ENCODE assay signal across 14 mouse cellular contexts in genomic region chr14:55434825-55435224, GRCm38 (mm10). TPM values are rescaled to one million over a fixed set of nuclear protein-coding genes. Genes with fewer than 3 reads are reported as not detected.
DNase-seq lines count a peak whose midpoint lies in the region.
"Had no signal": no experiment of that assay in that cellular context is flagged by ENCODE, and none has a peak within 500 bp of the region (broad histone marks: within the 10 kb centered on the region; RNA-seq: fewer than 3 reads in every experiment).

No protein-coding gene starts in this region.

- peak; percentile 54 for DNase-seq in heart, adult 11 months
- no peak for DNase-seq in heart, postnatal 25 days (ENCODE audit: low spot score)
- DNase-seq in fibroblast of lung, adult 2 months (ENCODE audit: low read depth) = peak; percentile 26
- peak; percentile 3 for DNase-seq in lung, postnatal 14 days
- DNase-seq in adrenal gland, adult 2 months = no peak
- no peak for DNase-seq in left cerebral cortex, adult 8-10 months (ENCODE audit: low spot score in 2 of 2)
- no peak for DNase-seq in ovary, adult 18-20 months (ENCODE audit: low spot score)
- DNase-seq: adrenal gland, postnatal 25 days; cerebellum, adult 18-20 months; cerebellum, adult 9-11 months; cerebellum, postnatal 36 days; gastrocnemius, postnatal 36 days; heart, adult 2 months; heart, postnatal 14 days had no signal

- intact Hi-C loops in heart, postnatal 25 days (cut with DNase I) = loop anchor here (5.0 kb wide), 1 partner anchor 288 kb away; no protein-coding TSS in a partner anchor

RNA-seq across cellular contexts. Expression of gene Dhrs4, which starts 43.7 kb away (rescaled TPM):
- 100 to 1,000 TPM in 1 of 2 experiments, 10 to 100 TPM in 1; 99.7 to 119 TPM for total RNA-seq in heart, postnatal 25 days (2021)
- 100 to 1,000 TPM in 1 of 2 experiments, 10 to 100 TPM in 1; 80.6 to 110 TPM for total RNA-seq in adrenal gland, adult 2 months (2021)
- 40.9 and 44.7 TPM in 2 replicates for polyA plus RNA-seq in adrenal gland, adult 2 months (2012; rRNA removed)
- total RNA-seq in left cerebral cortex, adult 8-10 months (2022) = 10 to 100 TPM; 17.2 to 28.5 (median 20.8) TPM

RNA-seq across cellular contexts. Expression of gene Carmil3, which starts 55.6 kb away (rescaled TPM):
- total RNA-seq in heart, postnatal 25 days (2021) = 1 to 10 TPM; 2.3 to 2.4 TPM
- total RNA-seq in adrenal gland, adult 2 months (2021) = 1 to 10 TPM; 4.8 to 5.4 TPM
- polyA plus RNA-seq in adrenal gland, adult 2 months (2012; rRNA removed) = 11.0 and 14.8 TPM in 2 replicates
- total RNA-seq in left cerebral cortex, adult 8-10 months (2022) = 10 to 100 TPM; 39.6 to 50.3 (median 42.5) TPM

Comparison
In these comparisons a context has a peak if more than half of its experiments do, and no peak if none do; other contexts are left out.
1. DNase-seq: peak in heart, adult 11 months (single experiment), fibroblast of lung, adult 2 months (single experiment) and lung, postnatal 14 days (single experiment); none in heart, postnatal 25 days (single experiment), adrenal gland, adult 2 months (single experiment), left cerebral cortex, adult 8-10 months (0 of 2) and ovary, adult 18-20 months (single experiment).
2. RNA of gene Carmil3, which starts 55.6 kb away (total RNA-seq): 39.6 to 50.3 TPM in left cerebral cortex, adult 8-10 months; 4.8 to 5.4 TPM in adrenal gland, adult 2 months and 2.3 to 2.4 TPM in heart, postnatal 25 days; every median in the first group is over 4 times any median in the second.